Mouse (Mus musculus): ENCODE results near the gene Xpa. TPM values are rescaled to one million over a fixed set of nuclear protein-coding genes. Genes with fewer than 3 reads are reported as not detected.

Gene Xpa
- total and polyA plus RNA-seq, 2 experiments = 10.3 to 18.7 TPM

- no peak for DNase-seq (ENCODE audit: extremely low read depth, low read depth, low spot score)
- Histone ChIP-seq H3K79me2 (ENCODE audit: control insufficient read depth, insufficient read depth, low read length) (no peaks in the 10 kb centered on the region), H3K4me3 (ENCODE audit: insufficient read depth, low read depth, low read length) (no peak overlapping the region), H3K27ac (replicated peaks; ENCODE audit: insufficient read depth, low read depth, low read length) (no peak overlapping the region), H3K4me1 (ENCODE audit: control insufficient read depth, insufficient read depth, low read length) (no peaks in the 10 kb centered on the region), H3K9ac (ENCODE audit: low read depth, low read length) (no peak overlapping the region), H3K36me3 (ENCODE audit: control insufficient read depth, insufficient read depth, low read length) (peaks cover 35% of the 10 kb centered on the region), H3K27me3 (ENCODE audit: control insufficient read depth, insufficient read depth, low read length) (no peaks in the 10 kb centered on the region)
- no peak for TF ChIP-seq POLR2A (IDR thresholded peaks at IDR 0.05; ENCODE audit: extremely low read depth, insufficient read depth, low read length)
- TF ChIP-seq CTCF (IDR thresholded peaks at IDR 0.05; ENCODE audit: low read depth, low read length) = no peak
- WGBS = 95% methylated on average over 8 of the region's 8 CpGs
Measured at GRCm38 (mm10) chr4:46129311-46130004, 66.7 kb downstream of the Xpa start.

GRCm38 (mm10) chr4:46126541-46126940 lies 69.6 kb downstream of the Xpa start:
- H3K27me3 ChIP-seq (ENCODE audit: control insufficient read depth, insufficient read depth, low read length) = no peaks in the 10 kb centered on the region
- WGBS = 51% methylated on average over 2 of the region's 2 CpGs
- H3K79me2 ChIP-seq (ENCODE audit: control insufficient read depth, insufficient read depth, low read length) = no peaks in the 10 kb centered on the region
- H3K4me1 ChIP-seq (ENCODE audit: control insufficient read depth, insufficient read depth, low read length) = no peaks in the 10 kb centered on the region
- TF ChIP-seq CTCF (IDR thresholded peaks at IDR 0.05; ENCODE audit: low read depth, low read length) = peak; percentile 97
- no peak for TF ChIP-seq POLR2A (IDR thresholded peaks at IDR 0.05; ENCODE audit: extremely low read depth, insufficient read depth, low read length)
- H3K4me3 ChIP-seq (ENCODE audit: insufficient read depth, low read depth, low read length) = no peak overlapping the region
- no peak overlapping the region for H3K9ac ChIP-seq (ENCODE audit: low read depth, low read length)
- H3K27ac ChIP-seq (replicated peaks; ENCODE audit: insufficient read depth, low read depth, low read length) = no peak overlapping the region
- H3K36me3 ChIP-seq (ENCODE audit: control insufficient read depth, insufficient read depth, low read length) = peaks cover 46% of the 10 kb centered on the region
- DNase-seq (ENCODE audit: extremely low read depth, low read depth, low spot score) = peak; percentile 30

- Histone ChIP-seq H3K36me3 (ENCODE audit: control insufficient read depth, insufficient read depth, low read length) (peaks cover 65% of the 10 kb centered on the region), H3K27ac (replicated peaks; ENCODE audit: insufficient read depth, low read depth, low read length) (no peak overlapping the region), H3K27me3 (ENCODE audit: control insufficient read depth, insufficient read depth, low read length) (no peaks in the 10 kb centered on the region), H3K4me3 (ENCODE audit: insufficient read depth, low read depth, low read length) (no peak overlapping the region), H3K4me1 (ENCODE audit: control insufficient read depth, insufficient read depth, low read length) (no peaks in the 10 kb centered on the region), H3K9ac (ENCODE audit: low read depth, low read length) (no peak overlapping the region), H3K79me2 (ENCODE audit: control insufficient read depth, insufficient read depth, low read length) (no peaks in the 10 kb centered on the region)
- no peak for DNase-seq (ENCODE audit: extremely low read depth, low read depth, low spot score)
- TF ChIP-seq POLR2A (IDR thresholded peaks at IDR 0.05; ENCODE audit: extremely low read depth, insufficient read depth, low read length) (no peak), CTCF (IDR thresholded peaks at IDR 0.05; ENCODE audit: low read depth, low read length) (no peak)
- 91% methylated on average over 6 of the region's 6 CpGs for WGBS
Measured at GRCm38 (mm10) chr4:46123358-46123757, 72.8 kb downstream of the Xpa start.

- no peak overlapping the region for H3K4me3 ChIP-seq (ENCODE audit: insufficient read depth, low read depth, low read length)
- WGBS = 81% methylated on average over 3 of the region's 3 CpGs
- H3K4me1 ChIP-seq (ENCODE audit: control insufficient read depth, insufficient read depth, low read length) = no peaks in the 10 kb centered on the region
- no peak overlapping the region for H3K27ac ChIP-seq (replicated peaks; ENCODE audit: insufficient read depth, low read depth, low read length)
- no peak overlapping the region for H3K9ac ChIP-seq (ENCODE audit: low read depth, low read length)
- TF ChIP-seq CTCF (IDR thresholded peaks at IDR 0.05; ENCODE audit: low read depth, low read length) (no peak), POLR2A (IDR thresholded peaks at IDR 0.05; ENCODE audit: extremely low read depth, insufficient read depth, low read length) (no peak)
- no peak for DNase-seq (ENCODE audit: extremely low read depth, low read depth, low spot score)
- peaks cover 75% of the 10 kb centered on the region for H3K36me3 ChIP-seq (ENCODE audit: control insufficient read depth, insufficient read depth, low read length)
- no peaks in the 10 kb centered on the region for H3K79me2 ChIP-seq (ENCODE audit: control insufficient read depth, insufficient read depth, low read length)
- H3K27me3 ChIP-seq (ENCODE audit: control insufficient read depth, insufficient read depth, low read length) = no peaks in the 10 kb centered on the region
Measured at GRCm38 (mm10) chr4:46120767-46121166, 75.3 kb downstream of the Xpa start.

- no peak for DNase-seq (ENCODE audit: extremely low read depth, low read depth, low spot score)
- 97% methylated on average over 14 of the region's 14 CpGs for WGBS
- H3K4me1 ChIP-seq (ENCODE audit: control insufficient read depth, insufficient read depth, low read length) = no peaks in the 10 kb centered on the region
- no peak overlapping the region for H3K9ac ChIP-seq (ENCODE audit: low read depth, low read length)
- no peak overlapping the region for H3K27ac ChIP-seq (replicated peaks; ENCODE audit: insufficient read depth, low read depth, low read length)
- TF ChIP-seq POLR2A (IDR thresholded peaks at IDR 0.05; ENCODE audit: extremely low read depth, insufficient read depth, low read length) (no peak), CTCF (IDR thresholded peaks at IDR 0.05; ENCODE audit: low read depth, low read length) (no peak)
- H3K4me3 ChIP-seq (ENCODE audit: insufficient read depth, low read depth, low read length) = no peak overlapping the region
- H3K79me2 ChIP-seq (ENCODE audit: control insufficient read depth, insufficient read depth, low read length) = no peaks in the 10 kb centered on the region
- H3K27me3 ChIP-seq (ENCODE audit: control insufficient read depth, insufficient read depth, low read length) = no peaks in the 10 kb centered on the region
- peaks cover 71% of the 10 kb centered on the region for H3K36me3 ChIP-seq (ENCODE audit: control insufficient read depth, insufficient read depth, low read length)
Measured at GRCm38 (mm10) chr4:46119514-46120094, 76.5 kb downstream of the Xpa start.

- Histone ChIP-seq H3K79me2 (ENCODE audit: control insufficient read depth, insufficient read depth, low read length) (no peaks in the 10 kb centered on the region), H3K4me3 (ENCODE audit: insufficient read depth, low read depth, low read length) (no peak overlapping the region), H3K27me3 (ENCODE audit: control insufficient read depth, insufficient read depth, low read length) (no peaks in the 10 kb centered on the region), H3K4me1 (ENCODE audit: control insufficient read depth, insufficient read depth, low read length) (no peaks in the 10 kb centered on the region), H3K36me3 (ENCODE audit: control insufficient read depth, insufficient read depth, low read length) (peaks cover 64% of the 10 kb centered on the region), H3K9ac (ENCODE audit: low read depth, low read length) (no peak overlapping the region), H3K27ac (replicated peaks; ENCODE audit: insufficient read depth, low read depth, low read length) (no peak overlapping the region)
- WGBS = 90% methylated on average over 4 of the region's 4 CpGs
- TF ChIP-seq POLR2A (IDR thresholded peaks at IDR 0.05; ENCODE audit: extremely low read depth, insufficient read depth, low read length) = no peak
- TF ChIP-seq CTCF (IDR thresholded peaks at IDR 0.05; ENCODE audit: low read depth, low read length) = no peak
- no peak for DNase-seq (ENCODE audit: extremely low read depth, low read depth, low spot score)
Measured at GRCm38 (mm10) chr4:46117536-46117935, 78.6 kb downstream of the Xpa start.
